In genomic region chr6:115905568-115905967, GRCm38 (mm10) we compare ENCODE assay signal across 26 mouse cellular contexts. TPM values are rescaled to one million over a fixed set of nuclear protein-coding genes. Genes with fewer than 3 reads are reported as not detected.
DNase-seq lines count a peak whose midpoint lies in the region; ATAC-seq lines count a peak whose summit lies in the region.
"Had no signal": no experiment of that assay in that cellular context is flagged by ENCODE, and none has a peak within 500 bp of the region (broad histone marks: within the 10 kb centered on the region; RNA-seq: fewer than 3 reads in every experiment).

No protein-coding gene starts in this region.

- WGBS in kidney, embryonic 16.5 days: 80% methylated on average over 6 of the region's 6 CpGs
- WGBS in heart, embryonic 10.5 days: 67% methylated on average over 6 of the region's 6 CpGs
- 76% methylated on average over 6 of the region's 6 CpGs for WGBS in heart, embryonic 16.5 days

- H3K27me3 ChIP-seq in kidney, embryonic 16.5 days (ENCODE audit: insufficient read depth, low read length): no peaks in the 10 kb centered on the region
- no peaks in the 10 kb centered on the region for H3K27me3 ChIP-seq in heart, embryonic 10.5 days (ENCODE audit: insufficient read depth, poor library complexity, severe bottlenecking)
- no peaks in the 10 kb centered on the region for H3K27me3 ChIP-seq in heart, embryonic 16.5 days (ENCODE audit: control insufficient read depth, insufficient read depth, low read length)
- H3K27me3 ChIP-seq: hindbrain, embryonic 15.5 days; stomach, embryonic 15.5 days had no signal

- H3K9ac ChIP-seq in kidney, embryonic 16.5 days (replicated peaks; ENCODE audit: low read length): no peak overlapping the region
- H3K9ac ChIP-seq in heart, embryonic 16.5 days (ENCODE audit: low read length): no peak overlapping the region
- H3K9ac ChIP-seq: hindbrain, embryonic 15.5 days; liver, postnatal 0 days; stomach, embryonic 15.5 days had no signal

- no peak overlapping the region for H3K4me2 ChIP-seq in kidney, embryonic 16.5 days (replicated peaks; ENCODE audit: low read depth, low read length)
- no peak overlapping the region for H3K4me2 ChIP-seq in heart, embryonic 16.5 days (ENCODE audit: low read depth, low read length)
- H3K4me2 ChIP-seq: hindbrain, embryonic 15.5 days; stomach, embryonic 15.5 days had no signal

- no peak for ATAC-seq in kidney, embryonic 16.5 days (ENCODE audit: low FRiP score, low TSS enrichment)
- peak; percentile 17; the same call in 1 of the 2 replicates for ATAC-seq in heart, embryonic 16.5 days (replicated peaks; ENCODE audit: extremely low read depth, insufficient read depth, low FRiP score)
- ATAC-seq: forebrain, embryonic 14.5 days; liver, postnatal 0 days had no signal

- peak; percentile 48 to 79 for DNase-seq in heart, adult 18-20 months
- no peak for DNase-seq in heart, postnatal 10 days
- DNase-seq in kidney, postnatal 25 days: no peak
- DNase-seq in heart, embryonic 10.5 days (ENCODE audit: low spot score): no peak
- no peak for DNase-seq in layer of hippocampus, adult 8-10 months (ENCODE audit: low spot score in 2 of 2)
- no peak for DNase-seq in gastrocnemius, postnatal 4 days (ENCODE audit: low spot score in 2 of 2)
- DNase-seq: adrenal gland, adult 8-10 months; cerebellum, adult 8-10 months; liver, postnatal 0 days; right cerebral cortex, adult 18-20 months; thymus, postnatal 14 days had no signal

- H3K27ac ChIP-seq in kidney, embryonic 16.5 days (ENCODE audit: low read length): peak overlapping the region; percentile 70
- peak overlapping the region; percentile 56 for H3K27ac ChIP-seq in heart, embryonic 10.5 days
- H3K27ac ChIP-seq in heart, embryonic 16.5 days (ENCODE audit: low read length): peak overlapping the region; percentile 68
- H3K27ac ChIP-seq: stomach, embryonic 15.5 days had no signal

- no peak overlapping the region for H3K4me3 ChIP-seq in kidney, embryonic 16.5 days (ENCODE audit: low read length)
- no peak overlapping the region for H3K4me3 ChIP-seq in heart, embryonic 10.5 days
- no peak overlapping the region for H3K4me3 ChIP-seq in heart, embryonic 16.5 days (ENCODE audit: low read length)
- H3K4me3 ChIP-seq: erythroblast, embryonic 14.5 days; hindbrain, embryonic 15.5 days; stomach, embryonic 15.5 days had no signal

- H3K36me3 ChIP-seq in kidney, embryonic 16.5 days (ENCODE audit: insufficient read depth, low read length): peaks cover 12% of the 10 kb centered on the region
- H3K36me3 ChIP-seq in heart, embryonic 10.5 days: peaks cover 11% of the 10 kb centered on the region; the same call in 1 of the 2 replicates
- peaks cover 13% of the 10 kb centered on the region for H3K36me3 ChIP-seq in heart, embryonic 16.5 days (ENCODE audit: control insufficient read depth, insufficient read depth)

- H3K4me1 ChIP-seq in kidney, embryonic 16.5 days (ENCODE audit: insufficient read depth, low read length): peaks cover 16% of the 10 kb centered on the region
- peaks cover 59% of the 10 kb centered on the region for H3K4me1 ChIP-seq in heart, embryonic 10.5 days
- peaks cover 32% of the 10 kb centered on the region for H3K4me1 ChIP-seq in heart, embryonic 16.5 days (ENCODE audit: control insufficient read depth, insufficient read depth, low read length)

- H3K9me3 ChIP-seq in kidney, embryonic 16.5 days (ENCODE audit: low read length): no peaks in the 10 kb centered on the region
- H3K9me3 ChIP-seq in heart, embryonic 10.5 days: no peaks in the 10 kb centered on the region
- H3K9me3 ChIP-seq in heart, embryonic 16.5 days (replicated peaks; ENCODE audit: control insufficient read depth, low read length): no peaks in the 10 kb centered on the region
- H3K9me3 ChIP-seq: hindbrain, embryonic 15.5 days; stomach, embryonic 15.5 days had no signal

- intact Hi-C loops in heart, postnatal 10 days (cut with DNase I): no loop called here

RNA-seq across cellular contexts. Expression of gene Rho, which starts 26.0 kb away (rescaled TPM):
- not detected for total RNA-seq in heart, adult 18-20 months (2021)
- under 1 TPM; 0.07 to 0.20 TPM for total RNA-seq in heart, postnatal 10 days (2021)
- 0.16 and 0.37 TPM in 2 replicates for polyA plus RNA-seq in kidney, embryonic 16.5 days (2015; fragmentation: Nextera tagmentation; extraction: Ambion mirVana)
- 0.28 TPM in 1 of 2 replicates, not detected in the other for polyA plus RNA-seq in heart, embryonic 10.5 days (2016; fragmentation: Nextera tagmentation; extraction: Ambion mirVana)
- 0.16 TPM in 1 of 2 replicates, not detected in the other for polyA plus RNA-seq in heart, embryonic 16.5 days (2015; fragmentation: Nextera tagmentation; extraction: Ambion mirVana)
- 1 to 10 TPM in 1 of 4 experiments, under 1 TPM in 3; 0.45 to 1.7 (median 0.72) TPM for total RNA-seq in layer of hippocampus, adult 8-10 months (2022)
- under 1 TPM; 0.62 to 0.93 TPM for total RNA-seq in gastrocnemius, postnatal 4 days (2021)
- total RNA-seq: common myeloid progenitor, adult 5-6 weeks; megakaryocyte-erythroid progenitor cell, adult 5-6 weeks had no signal
- polyA plus RNA-seq: erythroblast, embryonic 14.5 days; liver, postnatal 0 days; neural tube, embryonic 11.5 days had no signal

RNA-seq across cellular contexts. Expression of gene H1foo, which starts 39.2 kb away (rescaled TPM):
- not detected for total RNA-seq in heart, adult 18-20 months (2021)
- total RNA-seq in heart, postnatal 10 days (2021): not detected
- not detected in 2 replicates for polyA plus RNA-seq in kidney, embryonic 16.5 days (2015; fragmentation: Nextera tagmentation; extraction: Ambion mirVana)
- not detected in 2 replicates for polyA plus RNA-seq in heart, embryonic 10.5 days (2016; fragmentation: Nextera tagmentation; extraction: Ambion mirVana)
- polyA plus RNA-seq in heart, embryonic 16.5 days (2015; fragmentation: Nextera tagmentation; extraction: Ambion mirVana): not detected in 2 replicates
- not detected for total RNA-seq in layer of hippocampus, adult 8-10 months (2022)
- total RNA-seq in gastrocnemius, postnatal 4 days (2021): not detected
- total RNA-seq: common myeloid progenitor, adult 5-6 weeks; layer of hippocampus, postnatal 14 days; left cerebral cortex, postnatal 10 days; megakaryocyte-erythroid progenitor cell, adult 5-6 weeks; midbrain, postnatal 0 days had no signal
- polyA plus RNA-seq: embryonic facial prominence, embryonic 11.5 days; erythroblast, embryonic 14.5 days; forebrain, embryonic 14.5 days; hindbrain, embryonic 15.5 days; limb, embryonic 14.5 days; liver, postnatal 0 days; midbrain, postnatal 0 days; neural tube, embryonic 11.5 days; spleen, adult 2 months; stomach, embryonic 15.5 days had no signal

RNA-seq across cellular contexts. Expression of gene Ift122, which starts 52.3 kb away (rescaled TPM):
- total RNA-seq in heart, adult 18-20 months (2021): 1 to 10 TPM; 6.5 to 7.4 TPM
- 10 to 100 TPM; 22.4 to 22.9 TPM for total RNA-seq in heart, postnatal 10 days (2021)
- 38.4 and 40.1 TPM in 2 replicates for polyA plus RNA-seq in kidney, embryonic 16.5 days (2015; fragmentation: Nextera tagmentation; extraction: Ambion mirVana)
- polyA plus RNA-seq in heart, embryonic 10.5 days (2016; fragmentation: Nextera tagmentation; extraction: Ambion mirVana): 27.0 and 31.3 TPM in 2 replicates
- 21.4 and 23.0 TPM in 2 replicates for polyA plus RNA-seq in heart, embryonic 16.5 days (2015; fragmentation: Nextera tagmentation; extraction: Ambion mirVana)
- 10 to 100 TPM; 26.3 to 37.8 (median 30.0) TPM for total RNA-seq in layer of hippocampus, adult 8-10 months (2022)
- 10 to 100 TPM; 16.7 to 18.6 TPM for total RNA-seq in gastrocnemius, postnatal 4 days (2021)

RNA-seq across cellular contexts. Expression of gene Mbd4, which starts 52.4 kb away (rescaled TPM):
- total RNA-seq in heart, adult 18-20 months (2021): 1 to 10 TPM in 1 of 2 experiments, under 1 TPM in 1; 0.79 to 1.1 TPM
- 1 to 10 TPM; 2.6 to 3.5 TPM for total RNA-seq in heart, postnatal 10 days (2021)
- polyA plus RNA-seq in kidney, embryonic 16.5 days (2015; fragmentation: Nextera tagmentation; extraction: Ambion mirVana): 18.6 and 22.0 TPM in 2 replicates
- polyA plus RNA-seq in heart, embryonic 10.5 days (2016; fragmentation: Nextera tagmentation; extraction: Ambion mirVana): 15.2 and 22.4 TPM in 2 replicates
- 10.2 and 12.5 TPM in 2 replicates for polyA plus RNA-seq in heart, embryonic 16.5 days (2015; fragmentation: Nextera tagmentation; extraction: Ambion mirVana)
- 1 to 10 TPM; 5.7 to 7.3 (median 6.6) TPM for total RNA-seq in layer of hippocampus, adult 8-10 months (2022)
- 1 to 10 TPM; 4.8 to 5.4 TPM for total RNA-seq in gastrocnemius, postnatal 4 days (2021)

Comparison
In these comparisons a context has a peak if more than half of its experiments do, and no peak if none do; other contexts are left out.
1. DNase-seq: peak in heart, adult 18-20 months (2 of 2); none in heart, postnatal 10 days (0 of 2), kidney, postnatal 25 days (0 of 2), heart, embryonic 10.5 days (single experiment), layer of hippocampus, adult 8-10 months (0 of 2) and gastrocnemius, postnatal 4 days (0 of 2).
2. Peak in every context shown above with its lines, with median percentiles within 50 percentile points of each other: H3K27ac ChIP-seq.